Mouse (Mus musculus) liver, embryonic 14.5 days (tissue): Measurements from ENCODE around the gene Ggps1.

ENCODE experiments used
- CTCF ChIP-seq: IDR thresholded peaks from 2 replicates; pipeline ENCODE4 v1.5.1; 2016; ENCODE audit warnings: antibody characterized with exemption, low read depth, control low read depth
- EP300 ChIP-seq: IDR thresholded peaks from 2 replicates; pipeline ENCODE4 v1.6.1; 2016; ENCODE audit warnings: antibody characterized with exemption, low read depth

- no peak for TF ChIP-seq CTCF
- TF ChIP-seq EP300: no peak
Measured at GRCm38 (mm10) chr13:14075326-14075725, 12.0 kb upstream of the Ggps1 start.
